Mouse (Mus musculus) intestine, embryonic 14.5 days (tissue): ENCODE data around the gene Ube2q2. TPM values are rescaled to one million over a fixed set of nuclear protein-coding genes. Genes with fewer than 3 reads are reported as not detected.
A peak's percentile ranks its signal among the peaks of the same experiment; 100 is the strongest.

Experiments used
- ATAC-seq: fragments of 200-750 bp; cut with Nextera tagmentation; replicated peaks from 2 replicates; pipeline ENCODE4 v1.8.0; 2017; ENCODE audit warnings: low read depth, moderate number of reproducible peaks, moderate TSS enrichment, moderate library complexity; ENCODE audit not compliant: low FRiP score, low TSS enrichment
- DNase-seq: peaks from one replicate; pipeline ENCODE4 v3.0.0-alpha.2; 2018; ENCODE audit warnings: low spot score
- H3K27ac ChIP-seq: fragments of 300-500 bp; sonication (generic); 2 replicates; pipeline ENCODE4 v1.5.1; 2014; ENCODE audit warnings: low read depth, mild to moderate bottlenecking, control low read depth
- H3K27me3 ChIP-seq: fragments of 300-500 bp; sonication (generic); replicated peaks from 2 replicates; pipeline ENCODE4 v1.6.1; 2014; ENCODE audit warnings: low read length, control low read depth; ENCODE audit not compliant: control insufficient read depth, insufficient read depth
- H3K36me3 ChIP-seq: fragments of 300-500 bp; sonication (generic); 2 replicates; pipeline ENCODE4 v1.6.1; 2014; ENCODE audit warnings: low read length, control low read depth; ENCODE audit not compliant: control insufficient read depth, insufficient read depth
- H3K4me1 ChIP-seq: fragments of 300-500 bp; sonication (generic); replicated peaks from 2 replicates; pipeline ENCODE4 v1.6.1; 2014; ENCODE audit warnings: low read length, control low read depth, mixed read lengths; ENCODE audit not compliant: control insufficient read depth, insufficient read depth
- H3K4me2 ChIP-seq: fragments of 300-500 bp; sonication (generic); 2 replicates; pipeline ENCODE4 v1.6.1; 2014; ENCODE audit warnings: low read length
- H3K4me3 ChIP-seq: fragments of 300-500 bp; sonication (generic); 2 replicates; pipeline ENCODE4 v1.5.1; 2014; ENCODE audit warnings: low read depth, low read length, control low read depth, mixed read lengths
- H3K9ac ChIP-seq: fragments of 300-500 bp; sonication (generic); 2 replicates; pipeline ENCODE4 v1.6.1; 2014; ENCODE audit warnings: mild to moderate bottlenecking, low read length
- H3K9me3 ChIP-seq: fragments of 300-500 bp; sonication (generic); 2 replicates; pipeline ENCODE4 v1.6.1; 2016; ENCODE audit warnings: low read length, control low read depth; ENCODE audit not compliant: control insufficient read depth
- WGBS: fragments of 180-500 bp; shearing (Covaris S2); extraction: QIAGEN DNeasy Blood & Tissue Kit; methylation state at CpG from one replicate; pipeline ENCODE4 v1.1.7; 2014; 5-methylcytosine and 5-hydroxymethylcytosine counted together
- polyA plus RNA-seq: library from polyadenylated mRNA; unstranded; fragments of >200 nt; fragmentation: Nextera tagmentation; extraction: Ambion mirVana; gene quantifications from 2 replicates; pipeline ENCODE4 v1.2.1, GENCODE M21; 2014

Gene Ube2q2
- polyA plus RNA-seq, 1 experiment from 2014 or later: 33.8 TPM

GRCm38 (mm10) chr9:55208790-55209481 lies 60.3 kb downstream of the Ube2q2 start, which contains the start of gene Fbxo22:
Fbxo22 (plus strand) TSS chr9:55208925.
- Histone ChIP-seq H3K4me3 (peak within 1 kb of the TSS; percentile 83), H3K27me3 (no peaks in the 10 kb centered on the region), H3K9ac (peak within 1 kb of the TSS; percentile 87), H3K9me3 (no peaks in the 10 kb centered on the region), H3K4me1 (peaks cover 6% of the 10 kb centered on the region), H3K36me3 (peaks cover 23% of the 10 kb centered on the region), H3K4me2 (peak within 1 kb of the TSS; percentile 80), H3K27ac (peak within 1 kb of the TSS; percentile 86)
- peak; percentile 99 for ATAC-seq
- peak; percentile 90 for DNase-seq
- under 1% methylated on average over 62 of the region's 65 CpGs for WGBS

- DNase-seq (no peak), ATAC-seq (no peak)
- Histone ChIP-seq H3K27ac (no peak overlapping the region), H3K4me3 (no peak overlapping the region), H3K9me3 (no peaks in the 10 kb centered on the region), H3K9ac (no peak overlapping the region), H3K27me3 (no peaks in the 10 kb centered on the region), H3K36me3 (peaks cover 34% of the 10 kb centered on the region), H3K4me1 (peaks cover 6% of the 10 kb centered on the region), H3K4me2 (no peak overlapping the region)
- 64% methylated on average over 4 of the region's 4 CpGs for WGBS
Measured at GRCm38 (mm10) chr9:55211611-55212010, 63.0 kb downstream of the Ube2q2 start.

- Histone ChIP-seq H3K9me3 (no peaks in the 10 kb centered on the region), H3K27ac (no peak overlapping the region), H3K9ac (no peak overlapping the region), H3K4me2 (no peak overlapping the region), H3K36me3 (peaks cover 51% of the 10 kb centered on the region), H3K4me3 (no peak overlapping the region), H3K4me1 (peaks cover 6% of the 10 kb centered on the region), H3K27me3 (no peaks in the 10 kb centered on the region)
- no peak for DNase-seq
- 77% methylated on average over 1 of the region's 1 CpGs for WGBS
- ATAC-seq: no peak
Measured at GRCm38 (mm10) chr9:55213396-55213795, 64.7 kb downstream of the Ube2q2 start.

- Histone ChIP-seq H3K9me3 (no peaks in the 10 kb centered on the region), H3K4me2 (no peak overlapping the region), H3K4me3 (no peak overlapping the region), H3K27me3 (no peaks in the 10 kb centered on the region), H3K36me3 (peaks cover 67% of the 10 kb centered on the region), H3K27ac (no peak overlapping the region), H3K9ac (no peak overlapping the region), H3K4me1 (no peaks in the 10 kb centered on the region)
- ATAC-seq (no peak), DNase-seq (no peak)
- 88% methylated on average over 3 of the region's 3 CpGs for WGBS
Measured at GRCm38 (mm10) chr9:55215056-55215455, 66.4 kb downstream of the Ube2q2 start.

- no peak overlapping the region for H3K27ac ChIP-seq
- no peak for ATAC-seq
- H3K36me3 ChIP-seq: peaks cover 73% of the 10 kb centered on the region
- 91% methylated on average over 3 of the region's 3 CpGs for WGBS
- no peaks in the 10 kb centered on the region for H3K9me3 ChIP-seq
- no peaks in the 10 kb centered on the region for H3K4me1 ChIP-seq
- no peaks in the 10 kb centered on the region for H3K27me3 ChIP-seq
- no peak for DNase-seq
- no peak overlapping the region for H3K9ac ChIP-seq
- H3K4me2 ChIP-seq: no peak overlapping the region
- H3K4me3 ChIP-seq: no peak overlapping the region
Measured at GRCm38 (mm10) chr9:55215648-55216047, 67.0 kb downstream of the Ube2q2 start.

- Histone ChIP-seq H3K4me2 (no peak overlapping the region), H3K27me3 (no peaks in the 10 kb centered on the region), H3K4me3 (no peak overlapping the region), H3K27ac (no peak overlapping the region), H3K4me1 (no peaks in the 10 kb centered on the region), H3K36me3 (peaks cover 78% of the 10 kb centered on the region), H3K9ac (no peak overlapping the region), H3K9me3 (no peaks in the 10 kb centered on the region)
- WGBS: 73% methylated on average over 2 of the region's 2 CpGs
- DNase-seq (no peak), ATAC-seq (no peak)
Measured at GRCm38 (mm10) chr9:55216078-55216477, 67.4 kb downstream of the Ube2q2 start.

GRCm38 (mm10) chr9:55217381-55217780 lies 68.7 kb downstream of the Ube2q2 start:
- ATAC-seq (no peak), DNase-seq (no peak)
- H3K4me3 ChIP-seq: no peak overlapping the region
- H3K27ac ChIP-seq: no peak overlapping the region
- H3K9ac ChIP-seq: no peak overlapping the region
- no peaks in the 10 kb centered on the region for H3K9me3 ChIP-seq
- H3K4me1 ChIP-seq: no peaks in the 10 kb centered on the region
- no peak overlapping the region for H3K4me2 ChIP-seq
- peaks cover 87% of the 10 kb centered on the region for H3K36me3 ChIP-seq
- WGBS: 93% methylated on average over 3 of the region's 3 CpGs
- no peaks in the 10 kb centered on the region for H3K27me3 ChIP-seq

- WGBS: 88% methylated on average over 7 of the region's 7 CpGs
- Histone ChIP-seq H3K9me3 (no peaks in the 10 kb centered on the region), H3K4me3 (no peak overlapping the region), H3K4me2 (no peak overlapping the region), H3K9ac (no peak overlapping the region), H3K27ac (no peak overlapping the region), H3K36me3 (peaks cover 48% of the 10 kb centered on the region), H3K27me3 (no peaks in the 10 kb centered on the region), H3K4me1 (no peaks in the 10 kb centered on the region)
- ATAC-seq (no peak), DNase-seq (no peak)
Measured at GRCm38 (mm10) chr9:55225165-55225737, 76.6 kb downstream of the Ube2q2 start.

GRCm38 (mm10) chr9:55226251-55226650 lies 77.6 kb downstream of the Ube2q2 start:
- Histone ChIP-seq H3K27ac (no peak overlapping the region), H3K9ac (no peak overlapping the region), H3K9me3 (no peaks in the 10 kb centered on the region), H3K36me3 (peaks cover 38% of the 10 kb centered on the region), H3K27me3 (no peaks in the 10 kb centered on the region), H3K4me3 (no peak overlapping the region), H3K4me1 (no peaks in the 10 kb centered on the region), H3K4me2 (no peak overlapping the region)
- no peak for ATAC-seq
- no peak for DNase-seq
- 91% methylated on average over 3 of the region's 3 CpGs for WGBS
